Mouse (Mus musculus) midbrain, embryonic 16.5 days (tissue): ENCODE measurements at regions not wholly inside any gene's neighbourhood (a gene's known extent, or its start where the extent isn't known, plus 50 kb on each side); places are given as distances from the start of the nearest gene placed in this dataset.

Experiments
- ATAC-seq: fragments of 200-750 bp; cut with Nextera tagmentation; 2 replicates; pipeline ENCODE4 v1.8.0; 2017; ENCODE audit warnings: moderate TSS enrichment
- H3K27ac ChIP-seq: fragments of 300-500 bp; sonication (generic); 2 replicates; pipeline ENCODE4 v1.5.1; 2014; ENCODE audit warnings: mild to moderate bottlenecking, low read length, mixed read lengths
- H3K27me3 ChIP-seq: fragments of 300-500 bp; sonication (generic); 2 replicates; pipeline ENCODE4 v1.6.1; 2014; ENCODE audit warnings: low read depth, low read length, mixed read lengths; ENCODE audit not compliant: control insufficient read depth, insufficient read depth
- H3K36me3 ChIP-seq: fragments of 300-500 bp; sonication (generic); 2 replicates; pipeline ENCODE4 v1.6.1; 2014; ENCODE audit warnings: mild to moderate bottlenecking, low read length, moderate library complexity, mixed read lengths; ENCODE audit not compliant: control insufficient read depth, insufficient read depth
- H3K4me1 ChIP-seq: fragments of 300-500 bp; sonication (generic); 2 replicates; pipeline ENCODE4 v1.6.1; 2014; ENCODE audit warnings: mild to moderate bottlenecking, low read length, mixed read lengths; ENCODE audit not compliant: control insufficient read depth, insufficient read depth
- H3K4me2 ChIP-seq: fragments of 300-500 bp; sonication (generic); 2 replicates; pipeline ENCODE4 v1.6.1; 2014; ENCODE audit warnings: mild to moderate bottlenecking, low read length, mixed read lengths
- H3K4me3 ChIP-seq: fragments of 300-500 bp; sonication (generic); 2 replicates; pipeline ENCODE4 v1.5.1; 2014; ENCODE audit warnings: low read depth, mild to moderate bottlenecking, low read length, moderate library complexity, mixed read lengths
- H3K9ac ChIP-seq: fragments of 300-500 bp; sonication (generic); 2 replicates; pipeline ENCODE4 v1.6.1; 2014; ENCODE audit warnings: low read depth, low read length, mixed read lengths
- H3K9me3 ChIP-seq: fragments of 300-500 bp; sonication (generic); replicated peaks from 2 replicates; pipeline ENCODE4 v1.6.1; 2014; ENCODE audit warnings: mild to moderate bottlenecking, low read length, mixed read lengths; ENCODE audit not compliant: control insufficient read depth, poor library complexity, severe bottlenecking
- WGBS: fragments of 180-500 bp; shearing (Covaris S2); extraction: QIAGEN DNeasy Blood & Tissue Kit; methylation state at CpG from one replicate; pipeline ENCODE4 v1.1.7; 2014; 5-methylcytosine and 5-hydroxymethylcytosine counted together

DNA sequence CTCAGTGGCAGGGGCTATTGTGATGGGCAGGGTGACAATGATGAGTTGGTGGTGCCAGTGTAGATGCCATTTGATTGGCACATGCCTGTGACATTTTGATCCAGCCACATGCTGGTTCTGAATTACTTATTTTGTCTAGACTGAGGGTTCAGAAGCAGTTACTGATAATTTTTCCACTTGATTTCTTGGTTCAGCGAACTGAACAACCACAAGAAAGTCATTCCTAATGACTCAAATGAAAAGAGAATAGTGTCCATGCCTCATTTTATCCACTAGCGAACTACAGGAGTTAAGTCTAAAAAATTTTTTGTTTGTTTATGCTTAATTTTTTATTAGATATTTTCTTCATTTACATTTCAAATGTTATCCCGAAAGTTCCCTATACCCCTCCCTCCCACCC is 244.6 kb upstream of the Fam98a start:
- no peaks in the 10 kb centered on the region for H3K9me3 ChIP-seq
- no peak overlapping the region for H3K9ac ChIP-seq
- H3K27ac ChIP-seq, result no peak overlapping the region
- no peaks in the 10 kb centered on the region for H3K4me1 ChIP-seq
- no peak overlapping the region for H3K4me2 ChIP-seq
- 86% methylated on average over 3 of the region's 3 CpGs for WGBS
- no peaks in the 10 kb centered on the region for H3K36me3 ChIP-seq
- ATAC-seq, result no peak
- H3K4me3 ChIP-seq, result no peak overlapping the region
- H3K27me3 ChIP-seq, result no peaks in the 10 kb centered on the region

GRCm38 (mm10) chr17:75795772-75796171 is 244.0 kb upstream of the Fam98a start:
- no peaks in the 10 kb centered on the region for H3K9me3 ChIP-seq
- no peak overlapping the region for H3K4me2 ChIP-seq
- H3K4me3 ChIP-seq, result no peak overlapping the region
- ATAC-seq, result no peak
- 93% methylated on average over 3 of the region's 3 CpGs for WGBS
- no peaks in the 10 kb centered on the region for H3K36me3 ChIP-seq
- no peak overlapping the region for H3K9ac ChIP-seq
- H3K4me1 ChIP-seq, result no peaks in the 10 kb centered on the region
- H3K27ac ChIP-seq, result no peak overlapping the region
- no peaks in the 10 kb centered on the region for H3K27me3 ChIP-seq

GRCm38 (mm10) chr17:75779770-75780169 is 228.0 kb upstream of the Fam98a start:
- Histone ChIP-seq H3K4me1 (no peaks in the 10 kb centered on the region), H3K27me3 (no peaks in the 10 kb centered on the region), H3K9me3 (no peaks in the 10 kb centered on the region), H3K4me3 (no peak overlapping the region), H3K36me3 (no peaks in the 10 kb centered on the region), H3K9ac (no peak overlapping the region), H3K4me2 (no peak overlapping the region), H3K27ac (no peak overlapping the region)
- ATAC-seq, result no peak
- WGBS, result 37% methylated on average over 2 of the region's 2 CpGs

- Histone ChIP-seq H3K36me3 (no peaks in the 10 kb centered on the region), H3K4me2 (no peak overlapping the region), H3K27ac (no peak overlapping the region), H3K4me3 (no peak overlapping the region), H3K4me1 (no peaks in the 10 kb centered on the region), H3K9ac (no peak overlapping the region), H3K27me3 (no peaks in the 10 kb centered on the region), H3K9me3 (no peaks in the 10 kb centered on the region)
- 84% methylated on average over 7 of the region's 7 CpGs for WGBS
- no peak for ATAC-seq
Observed at GRCm38 (mm10) chr17:75776611-75777010, 224.9 kb upstream of the Fam98a start.

- WGBS, result 87% methylated on average over 3 of the region's 3 CpGs
- no peaks in the 10 kb centered on the region for H3K4me1 ChIP-seq
- H3K27me3 ChIP-seq, result no peaks in the 10 kb centered on the region
- H3K27ac ChIP-seq, result no peak overlapping the region
- no peaks in the 10 kb centered on the region for H3K36me3 ChIP-seq
- no peak overlapping the region for H3K4me2 ChIP-seq
- H3K9ac ChIP-seq, result no peak overlapping the region
- H3K4me3 ChIP-seq, result no peak overlapping the region
- H3K9me3 ChIP-seq, result no peaks in the 10 kb centered on the region
- ATAC-seq, result no peak
Observed at GRCm38 (mm10) chr17:75775518-75775917, 223.8 kb upstream of the Fam98a start.

GRCm38 (mm10) chr17:75772861-75773260 is 221.1 kb upstream of the Fam98a start:
- Histone ChIP-seq H3K4me1 (no peaks in the 10 kb centered on the region), H3K4me3 (no peak overlapping the region), H3K27ac (no peak overlapping the region), H3K4me2 (no peak overlapping the region), H3K27me3 (no peaks in the 10 kb centered on the region), H3K9me3 (no peaks in the 10 kb centered on the region), H3K36me3 (no peaks in the 10 kb centered on the region), H3K9ac (no peak overlapping the region)
- ATAC-seq, result no peak

DNA sequence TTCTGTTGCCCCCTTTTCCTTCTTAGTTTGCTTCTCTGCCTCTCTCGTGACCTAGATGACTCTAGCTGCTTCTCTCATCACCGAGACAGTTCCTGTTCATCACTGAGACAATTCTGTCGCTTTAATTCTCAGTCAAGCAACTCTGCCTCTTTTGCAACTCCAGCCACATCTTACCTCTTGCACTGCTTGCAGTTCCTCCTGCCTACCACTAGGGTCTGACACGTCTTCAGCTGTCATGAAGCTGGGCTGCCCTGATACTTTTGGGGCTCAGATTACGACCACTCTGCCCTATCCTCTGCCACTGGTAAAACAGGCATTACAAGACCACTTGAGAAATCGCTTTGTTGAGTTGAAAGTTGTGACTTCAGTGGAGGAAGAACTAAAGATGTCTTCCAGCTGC is 216.9 kb upstream of the Fam98a start:
- no peaks in the 10 kb centered on the region for H3K36me3 ChIP-seq
- H3K27ac ChIP-seq, result no peak overlapping the region
- no peak for ATAC-seq
- no peak overlapping the region for H3K4me2 ChIP-seq
- H3K9ac ChIP-seq, result no peak overlapping the region
- H3K4me1 ChIP-seq, result no peaks in the 10 kb centered on the region
- H3K9me3 ChIP-seq, result no peaks in the 10 kb centered on the region
- H3K27me3 ChIP-seq, result no peaks in the 10 kb centered on the region
- no peak overlapping the region for H3K4me3 ChIP-seq
- 93% methylated on average over 6 of the region's 6 CpGs for WGBS

- Histone ChIP-seq H3K9ac (no peak overlapping the region), H3K36me3 (no peaks in the 10 kb centered on the region), H3K4me1 (no peaks in the 10 kb centered on the region), H3K27ac (no peak overlapping the region), H3K4me3 (no peak overlapping the region), H3K4me2 (no peak overlapping the region), H3K9me3 (no peaks in the 10 kb centered on the region), H3K27me3 (no peaks in the 10 kb centered on the region)
- 91% methylated on average over 2 of the region's 2 CpGs for WGBS
- no peak for ATAC-seq
Observed at GRCm38 (mm10) chr17:75763391-75763790, 211.6 kb upstream of the Fam98a start.

- no peak overlapping the region for H3K27ac ChIP-seq
- H3K27me3 ChIP-seq, result no peaks in the 10 kb centered on the region
- H3K9ac ChIP-seq, result no peak overlapping the region
- H3K9me3 ChIP-seq, result no peaks in the 10 kb centered on the region
- ATAC-seq, result no peak
- H3K4me1 ChIP-seq, result no peaks in the 10 kb centered on the region
- H3K4me2 ChIP-seq, result no peak overlapping the region
- 95% methylated on average over 5 of the region's 5 CpGs for WGBS
- no peak overlapping the region for H3K4me3 ChIP-seq
- H3K36me3 ChIP-seq, result no peaks in the 10 kb centered on the region
Observed at GRCm38 (mm10) chr17:75756487-75756886, 204.7 kb upstream of the Fam98a start.

- no peak overlapping the region for H3K27ac ChIP-seq
- H3K4me2 ChIP-seq, result no peak overlapping the region
- WGBS, result 94% methylated on average over 4 of the region's 4 CpGs
- no peak overlapping the region for H3K4me3 ChIP-seq
- no peak for ATAC-seq
- H3K27me3 ChIP-seq, result no peaks in the 10 kb centered on the region
- no peak overlapping the region for H3K9ac ChIP-seq
- H3K4me1 ChIP-seq, result no peaks in the 10 kb centered on the region
- H3K9me3 ChIP-seq, result no peaks in the 10 kb centered on the region
- H3K36me3 ChIP-seq, result no peaks in the 10 kb centered on the region
Observed at GRCm38 (mm10) chr17:75716458-75716857, 164.7 kb upstream of the Fam98a start.
